Mouse (Mus musculus) cerebellum, postnatal 14 days (tissue): Measurements from ENCODE around the gene Impdh1.
"Not testable (repeated sequence)": the region's sequence is repeated elsewhere in the genome, so short reads cannot be mapped to it uniquely, and the experiment has no call there.

Source experiments
- DNase-seq, 2 experiments: peaks; one replicate each; pipeline ENCODE4 v3.0.0; 2021; ENCODE audit warnings: mixed read lengths in 2 of 2

Gene Impdh1

GRCm38 (mm10) chr6:29178888-29179658 is 37.1 kb downstream of the Impdh1 start, which contains the start of gene Prrt4:
TSS of gene Prrt4 (minus strand) at chr6:29179584.
- DNase-seq, result peak; percentile 71 to 72

GRCm38 (mm10) chr6:29177901-29178879 is 38.0 kb downstream of the Impdh1 start:
- DNase-seq, result no peak

- no peak for DNase-seq
Observed at GRCm38 (mm10) chr6:29175113-29175512, 41.1 kb downstream of the Impdh1 start.

GRCm38 (mm10) chr6:29174368-29174767 is 41.8 kb downstream of the Impdh1 start:
- no peak for DNase-seq

GRCm38 (mm10) chr6:29170952-29171388 is 45.2 kb downstream of the Impdh1 start:
- DNase-seq, result peak; percentile 78 to 81

GRCm38 (mm10) chr6:29170063-29170921 is 45.9 kb downstream of the Impdh1 start:
- DNase-seq, result peak; percentile 31 to 44

GRCm38 (mm10) chr6:29169675-29170062 is 46.5 kb downstream of the Impdh1 start:
- no peak for DNase-seq

GRCm38 (mm10) chr6:29168871-29169270 is 47.3 kb downstream of the Impdh1 start:
- DNase-seq, result no peak

GRCm38 (mm10) chr6:29166196-29166595 is 50.0 kb downstream of the Impdh1 start:
- peak; percentile 71 to 74 for DNase-seq

GRCm38 (mm10) chr6:29164314-29165244 is 51.6 kb downstream of the Impdh1 start, which contains the start of gene Rbm28:
TSS of gene Rbm28 (minus strand) at chr6:29165006.
- DNase-seq, result peak; percentile 90 to 93

- DNase-seq, result not testable (repeated sequence)
Observed at GRCm38 (mm10) chr6:29161291-29161690, 54.9 kb downstream of the Impdh1 start.

- no peak for DNase-seq
Observed at GRCm38 (mm10) chr6:29160786-29161185, 55.4 kb downstream of the Impdh1 start.

GRCm38 (mm10) chr6:29156326-29156725 is 59.8 kb downstream of the Impdh1 start:
- no peak for DNase-seq
